Mouse (Mus musculus): ENCODE data around the gene Amhr2. TPM values are rescaled to one million over a fixed set of nuclear protein-coding genes. Genes with fewer than 3 reads are reported as not detected.

Amhr2 gene
- polyA plus RNA-seq, 1 experiment: 0.07 TPM

DNA sequence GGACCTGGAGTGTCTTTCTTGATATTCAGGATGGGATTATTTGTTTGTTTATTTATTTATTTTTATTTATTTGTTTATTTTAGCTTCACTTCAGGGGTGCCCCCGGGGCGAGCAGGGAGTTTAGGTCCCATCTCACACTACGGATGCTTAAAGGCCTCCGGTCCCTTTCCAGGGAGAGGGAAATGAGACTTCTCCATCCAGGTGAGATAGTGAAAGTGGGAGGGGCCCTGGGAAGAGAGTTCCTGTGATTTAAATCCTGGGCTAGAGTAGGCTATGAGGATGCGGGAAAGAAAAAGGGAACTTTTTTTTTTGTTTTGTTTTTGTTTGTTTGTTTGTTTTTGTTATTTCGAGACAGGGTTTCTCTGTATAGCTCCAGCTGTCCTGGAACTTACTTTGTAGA is 14.2 kb downstream of the Amhr2 start:
- H3K79me2 ChIP-seq (ENCODE audit: control insufficient read depth, insufficient read depth): peaks cover 35% of the 10 kb centered on the region
- peaks cover 16% of the 10 kb centered on the region for H3K36me3 ChIP-seq (ENCODE audit: control insufficient read depth, insufficient read depth)
- no peak for TF ChIP-seq CTCF (IDR thresholded peaks at IDR 0.05; ENCODE audit: control insufficient read depth, insufficient read depth, insufficient read length)
- no peak for TF ChIP-seq MYOD1 (IDR thresholded peaks at IDR 0.05; ENCODE audit: control insufficient read depth, insufficient read length, low read depth)
- no peak for TF ChIP-seq MYOG (IDR thresholded peaks at IDR 0.05; ENCODE audit: control insufficient read depth, extremely low read depth, insufficient read length)
- TF ChIP-seq CEBPB (IDR thresholded peaks at IDR 0.05; ENCODE audit: low read depth): no peak
- no peak for TF ChIP-seq USF1 (IDR thresholded peaks at IDR 0.05; ENCODE audit: low read depth)
- TF ChIP-seq FOSL1 (IDR thresholded peaks at IDR 0.05; ENCODE audit: insufficient read depth, low read length, poor library complexity, severe bottlenecking): no peak
- no peak for TF ChIP-seq MAX (IDR thresholded peaks at IDR 0.05)

DNA sequence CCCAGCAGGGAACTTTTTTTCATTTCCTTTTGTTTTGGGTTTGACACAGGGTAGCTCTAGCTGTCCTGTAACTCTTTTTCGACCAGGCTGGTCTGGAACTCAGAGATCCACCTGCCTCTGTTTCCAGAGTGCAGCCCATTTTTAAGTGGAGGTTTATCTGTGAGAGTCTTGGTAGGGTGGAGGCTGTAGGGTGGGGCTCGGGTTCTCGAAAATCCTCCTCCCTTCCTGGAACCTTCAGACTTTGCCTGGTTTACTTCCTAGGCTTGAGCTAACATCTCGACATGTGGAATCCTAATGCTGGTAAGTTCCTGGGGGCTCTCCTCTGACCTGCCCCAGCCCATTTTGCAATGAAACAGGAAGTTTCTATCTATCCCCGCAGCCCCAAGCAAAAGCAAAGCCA is 14.7 kb downstream of the Amhr2 start:
- Histone ChIP-seq H3K4me3 (ENCODE audit: insufficient read depth, poor library complexity, severe bottlenecking) (peak overlapping the region; percentile 55), H3K79me2 (ENCODE audit: control insufficient read depth, insufficient read depth) (peaks cover 35% of the 10 kb centered on the region), H3K79me3 (ENCODE audit: low read depth) (peaks cover 14% of the 10 kb centered on the region), H3K27me3 (ENCODE audit: control insufficient read depth, insufficient read depth, insufficient read length) (no peaks in the 10 kb centered on the region), H3ac (ENCODE audit: control insufficient read depth, insufficient read length, low read depth) (no peak overlapping the region), H3K36me3 (ENCODE audit: control insufficient read depth, insufficient read depth) (peaks cover 20% of the 10 kb centered on the region)
- TF ChIP-seq MYOG (IDR thresholded peaks at IDR 0.05; ENCODE audit: control insufficient read depth, extremely low read depth, insufficient read length) (no peak), MYOD1 (IDR thresholded peaks at IDR 0.05; ENCODE audit: control insufficient read depth, insufficient read length, low read depth) (no peak), MAX (IDR thresholded peaks at IDR 0.05) (no peak), CEBPB (IDR thresholded peaks at IDR 0.05; ENCODE audit: low read depth) (no peak), CTCF (IDR thresholded peaks at IDR 0.05; ENCODE audit: control insufficient read depth, insufficient read depth, insufficient read length) (no peak), USF1 (IDR thresholded peaks at IDR 0.05; ENCODE audit: low read depth) (no peak), FOSL1 (IDR thresholded peaks at IDR 0.05; ENCODE audit: insufficient read depth, low read length, poor library complexity, severe bottlenecking) (no peak)

More for the DNA sequence above, 14.2 kb downstream of the Amhr2 start:
- Histone ChIP-seq H3K4me3 (ENCODE audit: insufficient read depth, poor library complexity, severe bottlenecking) (peak overlapping the region; percentile 55), H3K27me3 (ENCODE audit: control insufficient read depth, insufficient read depth, insufficient read length) (no peaks in the 10 kb centered on the region), H3K79me3 (ENCODE audit: low read depth) (peaks cover 14% of the 10 kb centered on the region), H3ac (ENCODE audit: control insufficient read depth, insufficient read length, low read depth) (peak overlapping the region; percentile 50)

DNA sequence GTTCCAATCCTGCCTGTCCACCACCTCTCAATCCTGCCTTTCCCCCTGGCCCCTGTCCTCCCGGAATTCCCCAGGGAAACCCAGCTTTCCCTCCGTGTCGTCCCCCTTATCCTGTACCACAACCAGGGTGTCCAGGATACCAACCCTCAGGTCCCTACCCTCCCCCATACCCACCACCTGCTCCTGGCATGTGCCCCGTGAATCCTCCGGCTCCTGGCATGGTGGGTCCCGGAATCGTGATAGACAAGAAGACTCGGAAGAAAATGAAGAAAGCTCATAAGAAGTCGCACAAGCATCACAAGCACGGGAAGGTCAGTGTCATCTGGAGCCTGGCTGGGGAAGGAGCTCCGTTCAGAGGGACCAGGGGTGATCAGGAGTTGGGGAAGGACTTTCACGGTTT is 15.2 kb downstream of the Amhr2 start:
- H3K79me3 ChIP-seq (ENCODE audit: low read depth): peaks cover 14% of the 10 kb centered on the region
- H3K4me3 ChIP-seq (ENCODE audit: insufficient read depth, poor library complexity, severe bottlenecking): peak overlapping the region; percentile 55
- TF ChIP-seq FOSL1 (IDR thresholded peaks at IDR 0.05; ENCODE audit: insufficient read depth, low read length, poor library complexity, severe bottlenecking) (no peak), MYOG (IDR thresholded peaks at IDR 0.05; ENCODE audit: control insufficient read depth, extremely low read depth, insufficient read length) (no peak), USF1 (IDR thresholded peaks at IDR 0.05; ENCODE audit: low read depth) (no peak), MAX (IDR thresholded peaks at IDR 0.05) (no peak), CTCF (IDR thresholded peaks at IDR 0.05; ENCODE audit: control insufficient read depth, insufficient read depth, insufficient read length) (no peak), MYOD1 (IDR thresholded peaks at IDR 0.05; ENCODE audit: control insufficient read depth, insufficient read length, low read depth) (no peak), CEBPB (IDR thresholded peaks at IDR 0.05; ENCODE audit: low read depth) (no peak)
- peaks cover 35% of the 10 kb centered on the region for H3K79me2 ChIP-seq (ENCODE audit: control insufficient read depth, insufficient read depth)
- peaks cover 25% of the 10 kb centered on the region for H3K36me3 ChIP-seq (ENCODE audit: control insufficient read depth, insufficient read depth)
- H3K27me3 ChIP-seq (ENCODE audit: control insufficient read depth, insufficient read depth, insufficient read length): no peaks in the 10 kb centered on the region
- no peak overlapping the region for H3ac ChIP-seq (ENCODE audit: control insufficient read depth, insufficient read length, low read depth)

DNA sequence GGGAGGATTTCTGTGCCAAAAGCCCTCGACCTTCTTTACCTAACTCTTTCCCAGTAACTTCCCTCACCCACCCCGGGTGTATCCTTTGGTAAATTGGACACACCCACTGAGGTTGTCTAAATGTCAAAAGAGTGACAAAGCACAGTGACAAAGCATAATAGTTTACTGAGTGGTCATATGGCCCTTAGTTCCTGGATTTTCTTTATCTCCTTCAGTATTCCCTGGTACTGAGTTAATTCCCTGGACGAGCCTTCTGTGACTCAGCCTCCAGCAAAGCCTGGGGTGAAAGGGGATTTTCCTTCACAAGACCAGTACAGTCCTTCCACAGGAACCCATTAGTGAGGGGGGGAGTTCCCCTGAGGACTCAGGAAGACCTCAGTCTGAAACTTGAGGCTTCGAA is 15.8 kb downstream of the Amhr2 start:
- Histone ChIP-seq H3K4me3 (ENCODE audit: insufficient read depth, poor library complexity, severe bottlenecking) (peak overlapping the region; percentile 55), H3K27me3 (ENCODE audit: control insufficient read depth, insufficient read depth, insufficient read length) (no peaks in the 10 kb centered on the region), H3K79me3 (ENCODE audit: low read depth) (peaks cover 14% of the 10 kb centered on the region), H3K36me3 (ENCODE audit: control insufficient read depth, insufficient read depth) (peaks cover 30% of the 10 kb centered on the region), H3ac (ENCODE audit: control insufficient read depth, insufficient read length, low read depth) (no peak overlapping the region), H3K79me2 (ENCODE audit: control insufficient read depth, insufficient read depth) (peaks cover 35% of the 10 kb centered on the region)
- TF ChIP-seq FOSL1 (IDR thresholded peaks at IDR 0.05; ENCODE audit: insufficient read depth, low read length, poor library complexity, severe bottlenecking) (no peak), USF1 (IDR thresholded peaks at IDR 0.05; ENCODE audit: low read depth) (peak; percentile 78)

DNA sequence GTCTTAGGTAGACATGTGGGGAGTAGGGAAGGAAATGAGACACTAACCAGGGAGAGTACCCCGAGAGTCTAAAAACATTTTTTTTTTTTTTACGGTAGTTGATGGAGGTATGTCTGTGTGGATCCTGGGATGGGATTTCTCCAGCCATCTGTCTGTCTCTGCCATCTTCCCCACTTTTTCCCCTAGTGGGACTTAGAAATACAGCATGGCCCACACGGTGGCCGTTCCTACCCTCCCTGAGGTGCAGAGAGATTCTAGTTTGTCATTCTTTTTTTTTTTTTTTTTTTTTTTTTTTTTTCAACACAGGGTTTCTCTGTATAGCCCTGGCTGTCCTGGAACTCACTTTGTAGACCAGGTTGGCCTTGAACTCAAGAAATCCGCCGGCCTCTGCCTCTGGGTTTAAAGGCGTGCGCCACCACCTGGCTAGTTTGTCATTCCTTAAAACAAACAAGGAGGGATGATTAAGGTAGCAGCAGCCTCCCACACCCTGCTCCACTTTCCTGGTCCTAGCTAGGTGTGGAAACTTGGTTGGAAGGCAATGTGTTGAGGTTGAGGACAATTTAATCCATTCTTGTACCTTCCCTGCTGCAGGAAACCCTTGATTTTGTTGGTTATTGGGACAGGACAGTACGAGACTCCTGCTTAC is 16.4 kb downstream of the Amhr2 start:
- peak overlapping the region; percentile 55 for H3K4me3 ChIP-seq (ENCODE audit: insufficient read depth, poor library complexity, severe bottlenecking)
- no peak overlapping the region for H3ac ChIP-seq (ENCODE audit: control insufficient read depth, insufficient read length, low read depth)
- H3K36me3 ChIP-seq (ENCODE audit: control insufficient read depth, insufficient read depth): peaks cover 36% of the 10 kb centered on the region
- H3K27me3 ChIP-seq (ENCODE audit: control insufficient read depth, insufficient read depth, insufficient read length): no peaks in the 10 kb centered on the region
- peaks cover 14% of the 10 kb centered on the region for H3K79me3 ChIP-seq (ENCODE audit: low read depth)
- TF ChIP-seq FOSL1 (IDR thresholded peaks at IDR 0.05; ENCODE audit: insufficient read depth, low read length, poor library complexity, severe bottlenecking) (no peak), MAX (IDR thresholded peaks at IDR 0.05) (no peak), MYOD1 (IDR thresholded peaks at IDR 0.05; ENCODE audit: control insufficient read depth, insufficient read length, low read depth) (no peak), USF1 (IDR thresholded peaks at IDR 0.05; ENCODE audit: low read depth) (no peak), CTCF (IDR thresholded peaks at IDR 0.05; ENCODE audit: control insufficient read depth, insufficient read depth, insufficient read length) (no peak), CEBPB (IDR thresholded peaks at IDR 0.05; ENCODE audit: low read depth) (no peak), MYOG (IDR thresholded peaks at IDR 0.05; ENCODE audit: control insufficient read depth, extremely low read depth, insufficient read length) (no peak)
- H3K79me2 ChIP-seq (ENCODE audit: control insufficient read depth, insufficient read depth): peaks cover 35% of the 10 kb centered on the region

DNA sequence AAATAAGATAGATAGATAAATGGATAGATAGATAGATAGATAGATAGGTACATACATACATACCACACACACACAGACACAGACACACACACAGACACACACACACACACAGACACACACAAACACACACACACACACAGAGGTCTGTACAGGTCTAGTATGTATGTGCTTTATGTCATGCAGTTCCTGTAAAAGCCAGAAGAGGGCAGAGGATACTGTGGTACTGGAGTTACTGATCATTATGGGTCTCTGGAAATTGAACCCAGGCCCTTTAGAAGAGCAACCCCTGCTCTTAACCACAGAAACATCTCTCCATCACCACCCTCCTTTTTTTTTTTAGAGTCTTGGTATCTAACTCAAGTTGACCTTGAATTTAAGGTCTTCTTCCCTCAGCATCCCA is 18.5 kb downstream of the Amhr2 start:
- no peak for TF ChIP-seq USF1 (IDR thresholded peaks at IDR 0.05; ENCODE audit: low read depth)
- peaks cover 15% of the 10 kb centered on the region for H3K79me3 ChIP-seq (ENCODE audit: low read depth)
- H3K4me3 ChIP-seq (ENCODE audit: insufficient read depth, poor library complexity, severe bottlenecking): no peak overlapping the region
- H3K36me3 ChIP-seq (ENCODE audit: control insufficient read depth, insufficient read depth): peaks cover 46% of the 10 kb centered on the region
- H3K79me2 ChIP-seq (ENCODE audit: control insufficient read depth, insufficient read depth): peaks cover 35% of the 10 kb centered on the region
- H3K27me3 ChIP-seq (ENCODE audit: control insufficient read depth, insufficient read depth, insufficient read length): no peaks in the 10 kb centered on the region
- H3ac ChIP-seq (ENCODE audit: control insufficient read depth, insufficient read length, low read depth): no peak overlapping the region
